Mouse (Mus musculus) duodenum, adult 2 months (tissue): ENCODE measurements around the gene Dusp13. TPM values are rescaled to one million over a fixed set of nuclear protein-coding genes. Genes with fewer than 3 reads are reported as not detected.

Experiments used
- polyA plus RNA-seq: library from polyadenylated mRNA; depleted of rRNA; stranded (reverse); fragments of >200 nt; gene quantifications from 2 replicates; pipeline ENCODE4 v1.2.3, GENCODE M21; 2012; ENCODE audit warnings: low replicate concordance; rRNA removed

The Dusp13 gene
- polyA plus RNA-seq: 1.2 and 1.7 TPM in 2 replicates

GRCm38 (mm10) chr14:21750881-21751542, at the start of gene Dusp13:
Gene Dusp13, minus strand, starts transcription at chr14:21751181.

GRCm38 (mm10) chr14:21750008-21750880, 737 bp downstream of the Dusp13 start, which contains the start of gene Samd8:
Gene Samd8, plus strand, starts transcription at chr14:21750531.

DNA sequence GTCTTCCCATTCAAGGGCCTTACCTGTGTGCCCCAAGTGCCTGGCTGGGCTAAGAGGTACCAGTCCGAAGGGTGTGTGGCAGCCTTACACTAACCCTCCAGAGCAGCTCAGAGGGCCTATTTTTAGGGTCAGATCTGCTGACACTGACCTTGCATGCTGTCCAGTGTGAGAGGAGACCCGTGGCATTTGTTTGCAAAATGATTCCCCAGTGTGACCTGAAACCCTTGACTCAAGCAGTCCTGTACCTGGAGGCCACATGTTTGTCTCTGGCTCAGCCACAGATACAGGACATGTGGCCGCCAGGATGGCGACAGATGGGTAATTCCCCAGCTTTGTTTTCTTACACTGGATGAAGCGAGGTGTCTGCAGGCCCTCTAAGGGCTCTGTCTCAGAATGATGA, 36.5 kb downstream of the Dusp13 start, which contains the start of gene Dupd1:
TSS of gene Dupd1 (minus strand) at position 91 of the 400 bp plus-strand sequence.

Other genes with a start within 250 kb of the Dusp13 start
- gene Dupd1, start 36.6 kb downstream of the Dusp13 start, polyA plus RNA-seq: not detected in 2 replicates
- 9.5 and 27.2 TPM in 2 replicates for gene Samd8, start 650 bp downstream of the Dusp13 start, polyA plus RNA-seq
- 283 and 398 TPM in 2 replicates for gene Vdac2, start 74.1 kb upstream of the Dusp13 start, polyA plus RNA-seq
- 55.5 and 124 TPM in 2 replicates for gene Comtd1, start 97.8 kb upstream of the Dusp13 start, polyA plus RNA-seq
- gene Zfp503, start 238.4 kb upstream of the Dusp13 start, polyA plus RNA-seq: 16.7 and 28.4 TPM in 2 replicates